Mouse (Mus musculus) limb, embryonic 11.5 days (tissue): ENCODE data around the gene Gm20924. TPM values are rescaled to one million over a fixed set of nuclear protein-coding genes. Genes with fewer than 3 reads are reported as not detected.
"Not testable (repeated sequence)": the region's sequence is repeated elsewhere in the genome, so short reads cannot be mapped to it uniquely, and the experiment has no call there.

Source experiments
- ATAC-seq: fragments of 200-750 bp; cut with Nextera tagmentation; 2 replicates; pipeline ENCODE4 v1.8.0; 2017; ENCODE audit warnings: low read depth; ENCODE audit not compliant: insufficient number of reproducible peaks, low FRiP score, low TSS enrichment
- DNase-seq: peaks from one replicate; pipeline ENCODE4 v3.0.0-alpha.2; 2015; ENCODE audit warnings: low spot score
- H3K27ac ChIP-seq: fragments of 300-500 bp; sonication (generic); replicated peaks from 2 replicates; pipeline ENCODE4 v1.5.1; 2014; ENCODE audit warnings: low read depth, mild to moderate bottlenecking, low read length
- H3K27me3 ChIP-seq: fragments of 300-500 bp; sonication (generic); 2 replicates; pipeline ENCODE4 v1.6.1; 2014; ENCODE audit warnings: mild to moderate bottlenecking, low read length, mixed read lengths; ENCODE audit not compliant: control insufficient read depth, insufficient read depth
- H3K36me3 ChIP-seq: fragments of 300-500 bp; sonication (generic); 2 replicates; pipeline ENCODE4 v1.6.1; 2014; ENCODE audit warnings: mild to moderate bottlenecking, low read length, moderate library complexity, mixed read lengths; ENCODE audit not compliant: control insufficient read depth, insufficient read depth
- H3K4me1 ChIP-seq: fragments of 300-500 bp; sonication (generic); 2 replicates; pipeline ENCODE4 v1.6.1; 2014; ENCODE audit warnings: low read length, mixed read lengths; ENCODE audit not compliant: control insufficient read depth, insufficient read depth
- H3K4me2 ChIP-seq: fragments of 300-500 bp; sonication (generic); 2 replicates; pipeline ENCODE4 v1.6.1; 2014; ENCODE audit warnings: low read depth, mild to moderate bottlenecking, moderate library complexity; ENCODE audit not compliant: severe bottlenecking
- H3K4me3 ChIP-seq: fragments of 300-500 bp; sonication (generic); 2 replicates; pipeline ENCODE4 v1.5.1; 2014; ENCODE audit warnings: low read depth, low read length
- H3K9ac ChIP-seq: fragments of 300-500 bp; sonication (generic); 2 replicates; pipeline ENCODE4 v1.6.1; 2014; ENCODE audit warnings: mild to moderate bottlenecking, low read length
- H3K9me3 ChIP-seq: fragments of 300-500 bp; sonication (generic); 2 replicates; pipeline ENCODE4 v1.6.1; 2016; ENCODE audit warnings: low read length; ENCODE audit not compliant: control insufficient read depth
- WGBS: fragments of 180-500 bp; shearing (Covaris S2); extraction: QIAGEN DNeasy Blood & Tissue Kit; methylation state at CpG from one replicate; pipeline ENCODE4 v1.1.7; 2014; 5-methylcytosine and 5-hydroxymethylcytosine counted together
- polyA plus RNA-seq: library from polyadenylated mRNA; unstranded; fragments of >200 nt; fragmentation: Nextera tagmentation; extraction: Ambion mirVana; gene quantifications from 2 replicates; pipeline ENCODE4 v1.2.1, GENCODE M21; 2014

Gm20924 gene
- not detected in 2 replicates for polyA plus RNA-seq

DNA sequence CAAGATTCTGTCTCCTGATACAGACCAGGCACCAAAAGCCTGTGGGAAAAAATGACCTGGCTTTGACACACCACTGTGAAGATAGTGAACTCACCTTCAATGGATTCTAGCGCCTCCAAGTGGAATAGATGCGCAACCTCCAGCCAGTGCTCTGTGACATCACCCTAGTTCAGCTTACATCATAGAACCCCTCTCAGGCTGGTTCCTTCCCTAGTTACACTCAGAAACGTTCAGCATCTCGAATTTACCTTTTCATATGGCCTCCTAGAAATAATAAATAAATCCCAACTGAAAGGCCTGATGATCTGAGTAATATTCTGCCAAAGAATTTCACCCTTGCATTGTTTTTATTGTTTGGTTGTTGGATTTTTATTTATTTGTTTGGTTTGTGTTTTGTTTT lies at the start of gene Gm20924:
Gm20924 (minus strand) TSS at position 101 of the 400 bp plus-strand sequence.
- not testable (repeated sequence) for H3K36me3 ChIP-seq, ATAC-seq, H3K9me3 ChIP-seq, H3K4me1 ChIP-seq, H3K9ac ChIP-seq, H3K27me3 ChIP-seq, H3K4me3 ChIP-seq, DNase-seq, H3K27ac ChIP-seq, H3K4me2 ChIP-seq
- no CpG with 5 or more reads among the region's 4 CpGs for WGBS

Other genes starting within 250 kb of the Gm20924 start
- not detected in 2 replicates for gene Gm20736, start 170.2 kb upstream of the Gm20924 start, polyA plus RNA-seq